Mouse (Mus musculus) ES-E14 (cell line): ENCODE data around the gene Gin1. TPM values are rescaled to one million over a fixed set of nuclear protein-coding genes. Genes with fewer than 3 reads are reported as not detected.

Experiments used
- DNase-seq: peaks from one replicate; pipeline ENCODE4 v3.0.0-alpha.2; 2013; ENCODE audit warnings: low read depth, low spot score
- H3K27ac ChIP-seq: 2 replicates; pipeline ENCODE4 v1.5.1; 2012; ENCODE audit warnings: low read depth, mild to moderate bottlenecking, low read length, moderate library complexity, mixed read lengths; ENCODE audit not compliant: poor library complexity, insufficient read depth, severe bottlenecking
- H3K36me3 ChIP-seq: 2 replicates; pipeline ENCODE4 v1.6.1; 2012; ENCODE audit warnings: mild to moderate bottlenecking, low read length, moderate library complexity, mixed read lengths; ENCODE audit not compliant: control insufficient read depth, poor library complexity, insufficient read depth, severe bottlenecking
- H3K4me1 ChIP-seq, 2 experiments: fragments of 150-350 bp in 1 of 2; sonication (generic) in 1 of 2; 2 replicates each; pipeline ENCODE4 v1.6.1; 2012; ENCODE audit warnings: low read length in 2 of 2, mild to moderate bottlenecking in 1 of 2, mixed read lengths in 1 of 2; ENCODE audit not compliant: control insufficient read depth in 2 of 2, insufficient read depth in 2 of 2, poor library complexity in 1 of 2
- H3K4me3 ChIP-seq, 2 experiments: fragments of 150-350 bp in 1 of 2; sonication (generic) in 1 of 2; 2 replicates each; pipeline ENCODE4 v1.5.1; 2012; ENCODE audit warnings: low read length in 2 of 2, low read depth in 1 of 2, mild to moderate bottlenecking in 1 of 2, mixed read lengths in 1 of 2; ENCODE audit not compliant: insufficient read depth in 1 of 2, poor library complexity in 1 of 2, severe bottlenecking in 1 of 2
- H3K9ac ChIP-seq: 2 replicates; pipeline ENCODE4 v1.6.1; 2012; ENCODE audit warnings: low read depth, mild to moderate bottlenecking, low read length, mixed read lengths; ENCODE audit not compliant: poor library complexity, insufficient read depth, severe bottlenecking
- H3K9me3 ChIP-seq: fragments of 150-350 bp; sonication (generic); 2 replicates; pipeline ENCODE4 v1.6.1; 2012; ENCODE audit warnings: low read depth, mild to moderate bottlenecking, low read length; ENCODE audit not compliant: control insufficient read depth, insufficient read depth
- CHD2 ChIP-seq: IDR thresholded peaks from 2 replicates; pipeline ENCODE4 v1.6.1; 2014; ENCODE audit warnings: mild to moderate bottlenecking, low read depth, low read length, inconsistent platforms
- HCFC1 ChIP-seq: IDR thresholded peaks from 2 replicates; pipeline ENCODE4 v1.6.1; 2012; ENCODE audit warnings: low read length, inconsistent platforms, borderline replicate concordance; ENCODE audit not compliant: insufficient read depth
- MAFK ChIP-seq: IDR thresholded peaks from 2 replicates; pipeline ENCODE4 v1.6.1; 2014; ENCODE audit warnings: mild to moderate bottlenecking, low read depth, low read length, inconsistent platforms; ENCODE audit not compliant: insufficient read depth
- ZC3H11A ChIP-seq: IDR thresholded peaks from 2 replicates; pipeline ENCODE4 v1.6.1; 2012; ENCODE audit warnings: low read depth, mild to moderate bottlenecking, inconsistent platforms, low read length, borderline replicate concordance
- ZNF384 ChIP-seq: IDR thresholded peaks from 2 replicates; pipeline ENCODE4 v1.6.1; 2012; ENCODE audit warnings: low read depth, low read length, inconsistent platforms
- in situ Hi-C, 2 experiments: fragments of 600-800 bp; cut with MboI; formaldehyde crosslinking; loops; one replicate each; pipeline ENCODE4 v1.15.1; 2025; ENCODE audit warnings: low sequenced_read_pairs in 2 of 2, inconsistent platforms in 1 of 2; ENCODE audit not compliant: unreplicated experiment in 2 of 2
- total RNA-seq: library from RNA; depleted of rRNA; stranded (reverse); fragments of 300-350 nt; gene quantifications from 2 replicates; pipeline ENCODE4 v1.2.3, GENCODE M21; 2012

Gene Gin1
- total RNA-seq, 1 experiment = 8.6 TPM

GRCm38 (mm10) chr1:97768906-97769293 is 1.1 kb upstream of the Gin1 start:
- Histone ChIP-seq H3K27ac (no peak overlapping the region), H3K4me1 (peaks cover 0 to 6% of the 10 kb centered on the region in 2 experiments; a peak in 1 of 4 replicates), H3K4me3 (peak overlapping the region; percentile 77 to 85), H3K9me3 (no peaks in the 10 kb centered on the region), H3K9ac (peak overlapping the region; percentile 91), H3K36me3 (no peaks in the 10 kb centered on the region)
- DNase-seq = no peak
- in situ Hi-C loops = no loop called here
- no peak for TF ChIP-seq ZNF384
- TF ChIP-seq MAFK = 0 out of 2 replicates have a peak, but pooled peaks have one; percentile 4

GRCm38 (mm10) chr1:97769294-97769903 is 573 bp upstream of the Gin1 start:
- DNase-seq = no peak
- Histone ChIP-seq H3K9ac (peak overlapping the region; percentile 91), H3K9me3 (no peaks in the 10 kb centered on the region), H3K4me1 (peaks cover 0 to 6% of the 10 kb centered on the region in 2 experiments; a peak in 1 of 4 replicates), H3K27ac (no peak overlapping the region), H3K36me3 (no peaks in the 10 kb centered on the region), H3K4me3 (peak overlapping the region; percentile 77 to 85)
- no peak for TF ChIP-seq MAFK
- TF ChIP-seq ZNF384 = no peak
- no peak for TF ChIP-seq HCFC1
- in situ Hi-C loops = no loop called here

- H3K4me3 ChIP-seq = peak overlapping the region in 1 of 2 experiments; percentile 77; a peak in 2 of 4 replicates
- no peak for TF ChIP-seq HCFC1
- no peak for TF ChIP-seq CHD2
- no peak for TF ChIP-seq ZC3H11A
- no peak for TF ChIP-seq MAFK
- no peak for TF ChIP-seq ZNF384
Observed at GRCm38 (mm10) chr1:97771118-97771517, 1.1 kb downstream of the Gin1 start.

GRCm38 (mm10) chr1:97771727-97772126 is 1.8 kb downstream of the Gin1 start:
- no peak for DNase-seq
- Histone ChIP-seq H3K9ac (no peak overlapping the region), H3K36me3 (no peaks in the 10 kb centered on the region), H3K4me1 (peaks cover 0 to 6% of the 10 kb centered on the region in 2 experiments; a peak in 1 of 4 replicates), H3K9me3 (no peaks in the 10 kb centered on the region), H3K27ac (no peak overlapping the region), H3K4me3 (no peak overlapping the region)
- in situ Hi-C loops = no loop called here
- TF ChIP-seq HCFC1 = no peak
- no peak for TF ChIP-seq MAFK
- no peak for TF ChIP-seq ZC3H11A
- TF ChIP-seq CHD2 = no peak
- no peak for TF ChIP-seq ZNF384

More at GRCm38 (mm10) chr1:97771118-97771517, 1.1 kb downstream of the Gin1 start:
- no peak for DNase-seq
- no peak overlapping the region for H3K27ac ChIP-seq
- H3K9me3 ChIP-seq = no peaks in the 10 kb centered on the region
- in situ Hi-C loops = no loop called here
- H3K9ac ChIP-seq = no peak overlapping the region
- H3K4me1 ChIP-seq = peaks cover 0 to 6% of the 10 kb centered on the region in 2 experiments; a peak in 1 of 4 replicates
- H3K36me3 ChIP-seq = no peaks in the 10 kb centered on the region

- in situ Hi-C loops = no loop called here
- TF ChIP-seq ZC3H11A (no peak), ZNF384 (no peak), CHD2 (no peak), HCFC1 (no peak), MAFK (no peak)
- H3K4me1 ChIP-seq = peaks cover 0 to 5% of the 10 kb centered on the region in 2 experiments; a peak in 1 of 4 replicates
- H3K4me3 ChIP-seq = no peak overlapping the region
- H3K9ac ChIP-seq = no peak overlapping the region
- no peak overlapping the region for H3K27ac ChIP-seq
- H3K36me3 ChIP-seq = no peaks in the 10 kb centered on the region
- no peak for DNase-seq
- H3K9me3 ChIP-seq = no peaks in the 10 kb centered on the region
Observed at GRCm38 (mm10) chr1:97773362-97773761, 3.4 kb downstream of the Gin1 start.
